Mouse (Mus musculus) stomach, postnatal 0 days (tissue): ENCODE data around the gene Akap5.

Source experiments
- CTCF ChIP-seq: IDR thresholded peaks from 2 replicates; pipeline ENCODE4 v1.5.1; 2016; ENCODE audit warnings: antibody characterized with exemption, low read depth, mild to moderate bottlenecking, moderate library complexity
- EP300 ChIP-seq: optimal IDR thresholded peaks from 2 replicates; pipeline ENCODE3; 2016; ENCODE audit warnings: antibody characterized with exemption

DNA sequence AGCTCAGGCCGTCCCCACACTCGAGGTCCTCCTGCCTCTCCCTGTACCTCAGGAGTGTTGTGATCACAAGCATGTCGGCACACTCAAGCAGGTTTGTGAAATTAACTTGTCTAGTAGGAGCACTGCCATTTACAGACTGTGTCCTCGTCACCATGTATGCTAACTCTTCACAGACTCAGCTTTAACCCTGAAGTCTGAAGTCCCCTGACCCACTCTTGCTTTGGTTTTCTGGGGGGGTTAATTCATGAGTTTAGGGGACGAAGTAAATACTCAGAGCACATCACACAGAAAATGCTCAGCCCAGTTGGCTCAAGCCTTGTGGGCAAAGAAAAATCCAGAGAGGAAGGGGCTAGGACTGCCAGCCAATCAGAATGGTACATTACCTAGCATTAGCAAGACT is 10.9 kb downstream of the Akap5 start:
- TF ChIP-seq CTCF (no peak), EP300 (no peak)
